Mouse (Mus musculus): Measurements from ENCODE around the gene Taf13.
A peak's percentile ranks its signal among the peaks of the same experiment; 100 is the strongest.
"Not testable (repeated sequence)": the region's sequence is repeated elsewhere in the genome, so short reads cannot be mapped to it uniquely, and the experiment has no call there.

The Taf13 gene

GRCm38 (mm10) chr3:108571443-108572294, at the start of gene Taf13:
Taf13 (plus strand) TSS chr3:108571698.
- DNase-seq (ENCODE audit: low spot score) = peak; percentile 98

GRCm38 (mm10) chr3:108523415-108523814, 48.1 kb upstream of the Taf13 start:
- DNase-seq (ENCODE audit: low spot score) = no peak

- no peak for DNase-seq (ENCODE audit: low spot score)
Observed at GRCm38 (mm10) chr3:108528489-108528888, 43.0 kb upstream of the Taf13 start.

GRCm38 (mm10) chr3:108533114-108533885, 38.2 kb upstream of the Taf13 start:
- peak; percentile 65 for DNase-seq (ENCODE audit: low spot score)

- DNase-seq (ENCODE audit: low spot score) = no peak
Observed at GRCm38 (mm10) chr3:108533951-108534350, 37.5 kb upstream of the Taf13 start, which contains the start of gene 1700013F07Rik. 1700013F07Rik (plus strand) TSS chr3:108534150.

GRCm38 (mm10) chr3:108535896-108536516, 35.5 kb upstream of the Taf13 start:
- DNase-seq (ENCODE audit: low spot score) = no peak

- DNase-seq (ENCODE audit: low spot score) = peak; percentile 63
Observed at GRCm38 (mm10) chr3:108536517-108537260, 34.8 kb upstream of the Taf13 start, which contains the start of gene 5330417C22Rik. 5330417C22Rik (minus strand) TSS chr3:108536536.

- DNase-seq (ENCODE audit: low spot score) = peak; percentile 90
Observed at GRCm38 (mm10) chr3:108537303-108537702, 34.2 kb upstream of the Taf13 start.

GRCm38 (mm10) chr3:108542299-108542698, 29.2 kb upstream of the Taf13 start:
- no peak for DNase-seq (ENCODE audit: low spot score)

- peak; percentile 21 for DNase-seq (ENCODE audit: low spot score)
Observed at GRCm38 (mm10) chr3:108554111-108554561, 17.4 kb upstream of the Taf13 start.

- DNase-seq (ENCODE audit: low spot score) = peak; percentile 96
Observed at GRCm38 (mm10) chr3:108554587-108555312, 16.7 kb upstream of the Taf13 start.

- DNase-seq (ENCODE audit: low spot score) = no peak
Observed at GRCm38 (mm10) chr3:108557888-108558287, 13.6 kb upstream of the Taf13 start.

- peak; percentile 99 for DNase-seq (ENCODE audit: low spot score)
Observed at GRCm38 (mm10) chr3:108562133-108562730, 9.3 kb upstream of the Taf13 start, which contains the start of gene Tmem167b. Tmem167b (minus strand) TSS chr3:108562466.

- peak; percentile 26 for DNase-seq (ENCODE audit: low spot score)
Observed at GRCm38 (mm10) chr3:108562777-108563271, 8.7 kb upstream of the Taf13 start.

- DNase-seq (ENCODE audit: low spot score) = peak; percentile 90
Observed at GRCm38 (mm10) chr3:108563309-108563708, 8.2 kb upstream of the Taf13 start.

GRCm38 (mm10) chr3:108567990-108568877, 3.3 kb upstream of the Taf13 start:
- DNase-seq (ENCODE audit: low spot score) = no peak

- DNase-seq (ENCODE audit: low spot score) = not testable (repeated sequence)
Observed at GRCm38 (mm10) chr3:108569636-108570035, 1.9 kb upstream of the Taf13 start.

GRCm38 (mm10) chr3:108570813-108571212, 685 bp upstream of the Taf13 start:
- no peak for DNase-seq (ENCODE audit: low spot score)
